Mouse (Mus musculus): ENCODE results near the gene Lysmd1. TPM values are rescaled to one million over a fixed set of nuclear protein-coding genes. Genes with fewer than 3 reads are reported as not detected.
"Not testable (repeated sequence)": the region's sequence is repeated elsewhere in the genome, so short reads cannot be mapped to it uniquely, and the experiment has no call there.

Gene Lysmd1
- total and polyA plus RNA-seq, 2 experiments: 6.1 to 7.0 TPM

GRCm38 (mm10) chr3:95106338-95107117 lies 27.4 kb upstream of the Lysmd1 start, which contains the start of gene Pip5k1a:
Gene Pip5k1a (minus strand): TSS chr3:95106930.
- no peaks in the 10 kb centered on the region for H3K27me3 ChIP-seq (ENCODE audit: control insufficient read depth, insufficient read depth, low read length)
- H3K4me3 ChIP-seq (ENCODE audit: insufficient read depth, low read depth, low read length): peak within 1 kb of the TSS; percentile 72
- under 1% methylated on average over 51 of the region's 51 CpGs for WGBS
- peaks cover 6% of the 10 kb centered on the region; the same call in 1 of the 2 replicates for H3K4me1 ChIP-seq (ENCODE audit: control insufficient read depth, insufficient read depth, low read length)
- H3K9ac ChIP-seq (ENCODE audit: low read depth, low read length): peak within 1 kb of the TSS; percentile 66
- TF ChIP-seq POLR2A (IDR thresholded peaks at IDR 0.05; ENCODE audit: extremely low read depth, insufficient read depth, low read length) (peak; percentile 58; the same call in 1 of the 2 replicates), CTCF (IDR thresholded peaks at IDR 0.05; ENCODE audit: low read depth, low read length) (no peak)
- peak within 1 kb of the TSS; percentile 32 for H3K27ac ChIP-seq (replicated peaks; ENCODE audit: insufficient read depth, low read depth, low read length)
- H3K36me3 ChIP-seq (ENCODE audit: control insufficient read depth, insufficient read depth, low read length): peaks cover 2% of the 10 kb centered on the region; the same call in 1 of the 2 replicates
- DNase-seq (ENCODE audit: extremely low read depth, low read depth, low spot score): peak; percentile 98
- H3K79me2 ChIP-seq (ENCODE audit: control insufficient read depth, insufficient read depth, low read length): peaks cover 18% of the 10 kb centered on the region; the same call in 1 of the 2 replicates

- not testable (repeated sequence) for DNase-seq (ENCODE audit: extremely low read depth, low read depth, low spot score); H3K27ac ChIP-seq (replicated peaks; ENCODE audit: insufficient read depth, low read depth, low read length); H3K4me1 ChIP-seq (ENCODE audit: control insufficient read depth, insufficient read depth, low read length); H3K4me3 ChIP-seq (ENCODE audit: insufficient read depth, low read depth, low read length); H3K27me3 ChIP-seq (ENCODE audit: control insufficient read depth, insufficient read depth, low read length); H3K9ac ChIP-seq (ENCODE audit: low read depth, low read length); H3K36me3 ChIP-seq (ENCODE audit: control insufficient read depth, insufficient read depth, low read length)
- peaks cover 16% of the 10 kb centered on the region; the same call in 1 of the 2 replicates for H3K79me2 ChIP-seq (ENCODE audit: control insufficient read depth, insufficient read depth, low read length)
Measured at GRCm38 (mm10) chr3:95107308-95107707, 26.6 kb upstream of the Lysmd1 start.

- 64% methylated on average over 2 of the region's 2 CpGs for WGBS
- TF ChIP-seq POLR2A (IDR thresholded peaks at IDR 0.05; ENCODE audit: extremely low read depth, insufficient read depth, low read length) (no peak), CTCF (IDR thresholded peaks at IDR 0.05; ENCODE audit: low read depth, low read length) (no peak)
- DNase-seq (ENCODE audit: extremely low read depth, low read depth, low spot score): peak; percentile 34
- no peak overlapping the region for H3K9ac ChIP-seq (ENCODE audit: low read depth, low read length)
- no peaks in the 10 kb centered on the region for H3K27me3 ChIP-seq (ENCODE audit: control insufficient read depth, insufficient read depth, low read length)
- H3K27ac ChIP-seq (replicated peaks; ENCODE audit: insufficient read depth, low read depth, low read length): no peak overlapping the region
- peaks cover 16% of the 10 kb centered on the region; the same call in 1 of the 2 replicates for H3K79me2 ChIP-seq (ENCODE audit: control insufficient read depth, insufficient read depth, low read length)
- H3K4me3 ChIP-seq (ENCODE audit: insufficient read depth, low read depth, low read length): no peak overlapping the region
- H3K4me1 ChIP-seq (ENCODE audit: control insufficient read depth, insufficient read depth, low read length): peaks cover 6% of the 10 kb centered on the region; the same call in 1 of the 2 replicates
- H3K36me3 ChIP-seq (ENCODE audit: control insufficient read depth, insufficient read depth, low read length): peaks cover 2% of the 10 kb centered on the region; the same call in 1 of the 2 replicates
Measured at GRCm38 (mm10) chr3:95107898-95108297, 26.0 kb upstream of the Lysmd1 start.

- peaks cover 5% of the 10 kb centered on the region; the same call in 1 of the 2 replicates for H3K79me2 ChIP-seq (ENCODE audit: control insufficient read depth, insufficient read depth, low read length)
- peak within 1 kb of the TSS; percentile 83 for H3K4me3 ChIP-seq (ENCODE audit: insufficient read depth, low read depth, low read length)
- DNase-seq (ENCODE audit: extremely low read depth, low read depth, low spot score): peak; percentile 92
- WGBS: 1% methylated on average over 54 of the region's 54 CpGs
- peak within 1 kb of the TSS; percentile 88 for H3K27ac ChIP-seq (replicated peaks; ENCODE audit: insufficient read depth, low read depth, low read length)
- H3K4me1 ChIP-seq (ENCODE audit: control insufficient read depth, insufficient read depth, low read length): no peaks in the 10 kb centered on the region
- TF ChIP-seq CTCF (IDR thresholded peaks at IDR 0.05; ENCODE audit: low read depth, low read length) (no peak), POLR2A (IDR thresholded peaks at IDR 0.05; ENCODE audit: extremely low read depth, insufficient read depth, low read length) (peak; percentile 64; the same call in 1 of the 2 replicates)
- H3K36me3 ChIP-seq (ENCODE audit: control insufficient read depth, insufficient read depth, low read length): peaks cover 5% of the 10 kb centered on the region; the same call in 1 of the 2 replicates
- peak within 1 kb of the TSS; percentile 81 for H3K9ac ChIP-seq (ENCODE audit: low read depth, low read length)
- no peaks in the 10 kb centered on the region for H3K27me3 ChIP-seq (ENCODE audit: control insufficient read depth, insufficient read depth, low read length)
Measured at GRCm38 (mm10) chr3:95110911-95111726, 22.8 kb upstream of the Lysmd1 start, which contains the start of gene Vps72. Gene Vps72 (plus strand): TSS chr3:95111022.

GRCm38 (mm10) chr3:95112760-95113159 lies 21.1 kb upstream of the Lysmd1 start:
- no peaks in the 10 kb centered on the region for H3K27me3 ChIP-seq (ENCODE audit: control insufficient read depth, insufficient read depth, low read length)
- no peak overlapping the region for H3K9ac ChIP-seq (ENCODE audit: low read depth, low read length)
- H3K4me1 ChIP-seq (ENCODE audit: control insufficient read depth, insufficient read depth, low read length): no peaks in the 10 kb centered on the region
- no peak overlapping the region for H3K4me3 ChIP-seq (ENCODE audit: insufficient read depth, low read depth, low read length)
- TF ChIP-seq POLR2A (IDR thresholded peaks at IDR 0.05; ENCODE audit: extremely low read depth, insufficient read depth, low read length) (no peak), CTCF (IDR thresholded peaks at IDR 0.05; ENCODE audit: low read depth, low read length) (no peak)
- H3K79me2 ChIP-seq (ENCODE audit: control insufficient read depth, insufficient read depth, low read length): no peaks in the 10 kb centered on the region; the same call in 1 of the 2 replicates
- H3K36me3 ChIP-seq (ENCODE audit: control insufficient read depth, insufficient read depth, low read length): peaks cover 7% of the 10 kb centered on the region; the same call in 1 of the 2 replicates
- WGBS: 97% methylated on average over 1 of the region's 1 CpGs
- DNase-seq (ENCODE audit: extremely low read depth, low read depth, low spot score): no peak
- H3K27ac ChIP-seq (replicated peaks; ENCODE audit: insufficient read depth, low read depth, low read length): no peak overlapping the region
